Mouse (Mus musculus) B cell, adult 62 days (primary cell): ENCODE measurements around the gene Nf1. TPM values are rescaled to one million over a fixed set of nuclear protein-coding genes. Genes with fewer than 3 reads are reported as not detected.

Experiments used
- total RNA-seq: library from RNA; stranded (reverse); gene quantifications from 4 replicates; pipeline ENCODE4 v1.2.4, GENCODE M21; 2023

Nf1 gene
- total RNA-seq = 29.6 to 38.8 TPM (median 32.1 TPM) in 4 replicates

GRCm38 (mm10) chr11:79339234-79339807, at the start of gene Nf1:
Nf1 (plus strand) TSS chr11:79339693.

GRCm38 (mm10) chr11:79296856-79297491, 42.5 kb upstream of the Nf1 start, which contains the start of gene Gm9964:
Gm9964 (minus strand) TSS chr11:79296906.

DNA sequence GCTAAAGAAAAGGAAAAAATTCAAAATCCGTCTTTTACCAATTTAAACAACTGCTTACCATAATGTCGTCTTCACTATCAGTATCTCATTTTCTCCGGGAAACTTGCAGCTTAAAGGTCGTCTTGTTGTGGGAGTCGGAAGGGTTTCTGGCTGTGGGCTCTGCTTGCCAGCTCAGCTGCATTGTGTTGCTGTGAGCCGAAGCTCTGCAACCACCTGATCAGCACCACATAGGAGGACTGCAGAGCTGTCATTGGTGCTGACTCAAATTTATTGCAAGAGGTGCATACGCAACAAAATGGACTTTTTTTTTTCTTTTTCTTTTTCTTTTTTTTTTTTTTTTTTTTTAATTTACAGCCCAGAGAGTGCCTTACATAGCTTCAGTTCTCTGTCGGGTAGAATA, 164.4 kb downstream of the Nf1 start, which contains the start of gene Omg:
Gene Omg, minus strand, starts transcription at position 240 of the 400 bp plus-strand sequence.

GRCm38 (mm10) chr11:79523560-79524309, 184.2 kb downstream of the Nf1 start, which contains the start of gene Evi2b:
Evi2b (minus strand) TSS chr11:79523762.

DNA sequence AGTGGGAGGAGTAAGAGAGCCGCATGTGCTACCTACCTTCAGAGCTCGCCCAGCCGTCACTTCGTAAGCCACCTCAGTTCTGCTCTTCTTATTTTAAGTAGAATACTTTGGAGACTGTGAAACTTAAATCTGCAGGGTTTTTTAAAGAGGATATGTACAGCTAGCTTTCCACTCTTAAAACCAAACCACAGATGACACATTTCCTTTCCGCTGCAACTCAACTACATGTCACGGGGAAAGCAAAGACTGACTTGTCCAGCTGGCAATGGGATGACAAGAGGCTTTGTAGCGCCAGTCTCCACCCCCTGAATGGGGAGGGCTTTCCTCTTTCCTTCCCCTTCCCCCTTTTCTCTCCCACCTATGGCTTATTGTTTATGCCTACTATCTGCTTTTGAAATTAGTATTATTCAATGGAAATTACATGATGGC, 190.9 kb downstream of the Nf1 start, which contains the start of the genes Evi2 and Evi2a:
Gene Evi2, minus strand, starts transcription at position 257 of the 429 bp plus-strand sequence.
Gene Evi2a, minus strand, starts transcription at position 277 of the 429 bp plus-strand sequence.

GRCm38 (mm10) chr11:79590664-79591590, 251.4 kb downstream of the Nf1 start, which contains the start of gene Rab11fip4:
Rab11fip4 (plus strand) TSS chr11:79591212.

Other genes with a start within 250 kb of the Nf1 start
- gene Ksr1, start 193.3 kb upstream of the Nf1 start, total RNA-seq = 10.4 to 19.8 TPM (median 13.9 TPM) in 4 replicates
- gene Wsb1, start 85.0 kb upstream of the Nf1 start, total RNA-seq = 156 to 180 TPM (median 169 TPM) in 4 replicates
- 2.3 to 3.9 TPM (median 2.5 TPM) in 4 replicates for gene Gm9964, start 42.8 kb upstream of the Nf1 start, total RNA-seq
- gene Omg, start 164.4 kb downstream of the Nf1 start, total RNA-seq = 0.26 to 0.60 TPM (median 0.41 TPM) in 3 of 4 replicates, not detected in the other
- gene Evi2b, start 184.1 kb downstream of the Nf1 start, total RNA-seq = 156 to 169 TPM (median 160 TPM) in 4 replicates
- 5.7 to 7.8 TPM (median 7.3 TPM) in 4 replicates for gene Evi2, start 190.9 kb downstream of the Nf1 start, total RNA-seq
- gene Evi2a, start 190.9 kb downstream of the Nf1 start, total RNA-seq = 57.4 to 77.5 TPM (median 66.8 TPM) in 4 replicates